Comparison of ENCODE assay signal across 12 mouse cellular contexts in the genomic region with DNA sequence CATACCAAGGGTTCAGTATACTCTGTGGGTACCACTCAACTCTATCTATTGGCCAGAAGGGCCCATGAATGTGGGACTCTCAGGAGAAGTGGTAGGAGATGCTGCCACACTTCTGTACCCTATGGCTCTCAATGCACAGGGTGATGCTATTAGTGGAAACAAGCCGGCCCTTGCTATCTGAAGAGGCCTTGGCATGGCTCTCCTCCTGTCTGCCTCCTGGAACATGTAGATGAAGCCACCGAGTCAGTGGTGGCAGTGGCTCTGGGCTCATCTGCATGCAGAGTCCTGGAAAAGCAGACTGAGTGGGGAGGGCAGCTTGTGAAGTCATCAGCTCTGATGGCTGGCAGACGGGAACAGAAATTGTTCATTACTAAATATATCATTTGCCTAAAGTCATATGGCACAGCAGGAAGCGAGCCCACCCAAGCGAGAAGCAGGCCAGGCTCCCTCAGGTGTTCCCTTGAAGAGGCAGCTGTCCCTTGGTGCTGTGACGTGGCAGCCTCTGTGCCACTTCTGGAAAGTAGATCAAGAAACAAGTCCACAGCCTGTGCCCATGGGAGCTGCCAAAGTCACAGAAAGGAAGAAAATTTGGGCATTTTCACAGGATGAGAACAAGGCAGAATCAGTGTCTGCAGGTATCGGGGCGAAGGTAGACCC.
DNase-seq lines count a peak whose midpoint lies in the region; ATAC-seq lines count a peak whose summit lies in the region.
"Had no signal": no experiment of that assay in that cellular context is flagged by ENCODE, and none has a peak within 500 bp of the region (broad histone marks: within the 10 kb centered on the region; RNA-seq: fewer than 3 reads in every experiment).

No protein-coding gene starts in this region.

- WGBS in heart, embryonic 13.5 days: 44% methylated on average over 8 of the region's 8 CpGs

- DNase-seq in heart, adult 8-10 months (ENCODE audit: low spot score): no peak
- DNase-seq in layer of hippocampus, adult 9-11 months: peak; percentile 48
- DNase-seq in layer of hippocampus, adult 9-10 months (ENCODE audit: low spot score): no peak
- peak; percentile 43 for DNase-seq in right cerebral cortex, adult 18-20 months
- DNase-seq in right cerebral cortex, postnatal 4 days: no peak
- peak; percentile 34 for DNase-seq in telencephalon, adult 2 months (ENCODE audit: low read depth, low spot score)

- peaks cover 42% of the 10 kb centered on the region for H3K4me1 ChIP-seq in heart, embryonic 13.5 days

- no peak overlapping the region for H3K9ac ChIP-seq in heart, embryonic 13.5 days
- H3K9ac ChIP-seq: forebrain, postnatal 0 days; limb, embryonic 15.5 days; neural tube, embryonic 15.5 days had no signal

- H3K4me3 ChIP-seq in heart, embryonic 13.5 days: no peak overlapping the region
- H3K4me3 ChIP-seq: gastrocnemius, adult 2 months; limb, embryonic 15.5 days; megakaryocyte, embryonic 14.5 days; neural tube, embryonic 15.5 days had no signal

- H3K4me2 ChIP-seq in heart, embryonic 13.5 days: no peak overlapping the region
- H3K4me2 ChIP-seq: limb, embryonic 15.5 days; neural tube, embryonic 15.5 days had no signal

- H3K9me3 ChIP-seq in heart, embryonic 13.5 days: no peaks in the 10 kb centered on the region
- H3K9me3 ChIP-seq: limb, embryonic 15.5 days; megakaryocyte, embryonic 14.5 days; neural tube, embryonic 15.5 days had no signal

- no peaks in the 10 kb centered on the region for H3K36me3 ChIP-seq in heart, embryonic 13.5 days
- H3K36me3 ChIP-seq: limb, embryonic 15.5 days had no signal

- H3K27ac ChIP-seq in heart, embryonic 13.5 days (replicated peaks): peak overlapping the region; percentile 28; the same call in 1 of the 2 replicates
- H3K27ac ChIP-seq: gastrocnemius, adult 2 months; limb, embryonic 15.5 days; neural tube, embryonic 15.5 days had no signal

- peaks cover 5% of the 10 kb centered on the region; the same call in 1 of the 2 replicates for H3K27me3 ChIP-seq in heart, embryonic 13.5 days (replicated peaks)
- H3K27me3 ChIP-seq: neural tube, embryonic 15.5 days had no signal

- no peak for ATAC-seq in heart, embryonic 13.5 days (ENCODE audit: extremely low read depth, insufficient number of reproducible peaks, low FRiP score, low TSS enrichment)

Comparison
In these comparisons a context has a peak if more than half of its experiments do, and no peak if none do; other contexts are left out.
1. DNase-seq: peak in layer of hippocampus, adult 9-11 months (single experiment), right cerebral cortex, adult 18-20 months (single experiment) and telencephalon, adult 2 months (single experiment); none in heart, adult 8-10 months (single experiment), layer of hippocampus, adult 9-10 months (single experiment) and right cerebral cortex, postnatal 4 days (single experiment).